Mouse (Mus musculus) gastrocnemius, adult 8-10 months (tissue): ENCODE results near the gene Zfp64. TPM values are rescaled to one million over a fixed set of nuclear protein-coding genes. Genes with fewer than 3 reads are reported as not detected.

ENCODE experiments used
- DNase-seq, 2 experiments: peaks; one replicate each; pipeline ENCODE4 v3.0.0; 2022; ENCODE audit warnings: low spot score in 2 of 2
- total RNA-seq, 4 experiments: library from RNA; stranded (reverse); gene quantifications; 2 replicates each; pipeline ENCODE4 v1.2.4; 2022

Gene Zfp64
- 10 to 100 TPM in 1 of 4 experiments, 1 to 10 TPM in 3; 6.8 to 10.1 (median 7.4) TPM for total RNA-seq

DNA sequence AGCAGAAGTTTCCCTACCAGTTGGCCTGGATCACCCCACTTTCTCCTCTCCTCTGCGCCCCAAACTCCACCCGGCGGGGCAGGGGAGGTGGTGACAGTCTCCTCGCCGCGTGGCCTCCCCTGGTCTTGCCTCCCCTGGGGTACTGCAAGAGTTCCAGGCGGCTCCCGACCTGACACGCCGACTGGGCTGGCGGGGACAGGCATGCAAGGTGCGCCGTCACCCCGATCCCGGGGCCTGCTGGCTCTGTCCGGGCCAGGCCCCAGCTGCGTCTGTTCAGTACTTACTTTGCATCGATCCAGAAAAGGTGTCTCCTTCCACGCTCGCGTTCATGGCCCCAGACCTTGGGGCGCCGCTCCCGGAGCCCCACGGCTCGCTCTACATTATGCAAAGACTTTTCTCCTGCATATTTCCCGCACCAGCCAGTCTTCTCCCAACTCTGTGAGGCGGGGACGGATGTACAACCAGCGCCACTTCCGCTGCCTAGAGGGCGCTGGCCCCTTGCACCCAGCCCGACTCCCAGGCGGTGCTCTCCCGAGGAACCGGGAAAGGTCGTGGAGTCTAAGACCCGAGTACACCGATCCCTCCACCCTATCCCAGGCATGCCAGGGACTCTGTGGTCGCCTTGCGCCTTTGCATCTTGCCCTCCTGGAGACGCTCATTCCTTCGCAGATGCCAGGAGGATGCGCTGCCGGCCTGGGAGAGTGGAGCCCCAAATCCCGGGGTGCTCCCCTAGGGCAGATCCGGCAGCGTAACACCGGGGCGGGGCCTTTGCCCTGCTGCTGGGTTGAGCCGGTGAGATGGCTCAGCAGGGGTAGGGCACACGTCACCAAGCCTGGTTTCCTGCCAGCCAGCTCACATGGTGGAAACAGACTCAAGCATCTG, at the start of gene Zfp64:
Gene Zfp64, minus strand, starts transcription at position 753 of the 882 bp plus-strand sequence.
- DNase-seq, result peak; percentile 76

DNA sequence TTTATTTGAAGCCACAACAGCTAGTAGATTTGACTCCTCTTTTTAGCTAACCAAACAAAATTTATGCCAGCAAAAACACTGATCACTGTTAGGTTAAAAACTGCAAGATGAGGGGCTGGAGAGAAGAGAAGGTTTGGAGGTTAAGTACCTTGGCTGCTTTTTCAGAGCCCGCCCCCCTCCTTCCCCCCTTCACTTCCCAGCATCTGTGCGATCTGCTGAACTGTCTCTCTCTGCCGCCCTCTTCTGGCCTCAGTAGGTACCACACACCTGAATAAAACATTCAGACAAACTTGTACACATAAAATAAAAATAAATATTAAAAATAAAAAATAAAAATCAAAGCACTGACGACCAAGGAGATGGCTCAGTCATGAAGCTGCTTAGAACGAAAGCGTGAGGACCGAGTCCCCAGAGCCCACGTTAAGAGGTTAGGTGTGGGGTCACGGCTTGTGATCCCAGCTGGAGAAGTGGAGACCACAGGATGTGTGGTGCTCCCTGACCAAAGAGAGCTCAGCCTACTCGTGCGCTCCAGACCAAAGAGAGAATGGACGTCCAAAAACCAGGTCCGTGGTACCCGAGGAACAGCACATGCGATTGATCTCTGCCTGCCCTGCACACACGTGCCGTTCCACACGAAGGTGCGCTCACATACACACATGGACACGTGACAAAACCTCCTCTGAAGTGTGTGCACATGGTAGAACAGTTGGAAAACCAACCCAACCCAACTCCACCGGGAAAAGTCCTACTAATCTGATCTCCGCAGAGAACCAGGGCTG, 37.4 kb upstream of the Zfp64 start:
- DNase-seq, result no peak

GRCm38 (mm10) chr2:168990957-168991356, 35.6 kb upstream of the Zfp64 start:
- DNase-seq, result no peak

GRCm38 (mm10) chr2:168990061-168990753, 34.8 kb upstream of the Zfp64 start:
- no peak for DNase-seq

DNA sequence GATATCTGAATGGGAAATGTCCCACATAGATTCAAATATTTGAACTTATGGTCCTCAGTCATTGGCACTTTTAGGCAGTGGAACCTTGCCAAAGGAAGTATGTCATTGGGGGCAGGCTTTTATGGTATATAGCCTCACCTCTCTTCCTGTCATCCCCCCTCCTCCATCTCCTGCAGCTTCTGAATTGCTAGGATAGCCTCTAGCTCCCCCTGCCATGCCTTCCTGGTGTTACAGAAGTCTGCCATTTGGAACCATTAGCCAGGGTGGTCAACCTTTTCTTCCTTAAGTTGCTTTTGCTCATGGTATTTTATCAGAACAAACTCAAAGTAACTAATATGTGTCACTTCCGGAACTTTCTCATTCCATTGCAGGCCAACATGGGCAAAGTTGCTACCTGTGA, 32.7 kb upstream of the Zfp64 start:
- no peak for DNase-seq

DNA sequence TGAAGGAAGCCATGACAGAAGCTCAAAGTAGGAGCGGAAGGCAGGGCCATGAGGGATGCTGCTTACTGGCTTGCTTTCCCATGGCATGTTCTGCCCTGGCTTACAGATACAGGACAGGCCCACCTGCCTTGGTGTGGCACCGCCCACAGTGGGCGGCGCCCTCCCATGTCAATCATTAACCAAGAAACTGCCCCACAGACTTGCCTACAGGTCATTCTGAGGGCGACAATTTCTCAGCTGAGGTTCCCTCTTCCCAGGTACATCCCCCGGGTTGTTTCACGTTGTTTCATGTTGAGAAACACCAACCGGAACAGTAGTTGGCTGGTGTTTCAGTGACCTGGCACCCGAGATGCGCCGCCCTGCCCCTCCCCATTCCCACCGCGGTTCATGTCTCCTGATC, 32.0 kb upstream of the Zfp64 start:
- DNase-seq, result no peak

DNA sequence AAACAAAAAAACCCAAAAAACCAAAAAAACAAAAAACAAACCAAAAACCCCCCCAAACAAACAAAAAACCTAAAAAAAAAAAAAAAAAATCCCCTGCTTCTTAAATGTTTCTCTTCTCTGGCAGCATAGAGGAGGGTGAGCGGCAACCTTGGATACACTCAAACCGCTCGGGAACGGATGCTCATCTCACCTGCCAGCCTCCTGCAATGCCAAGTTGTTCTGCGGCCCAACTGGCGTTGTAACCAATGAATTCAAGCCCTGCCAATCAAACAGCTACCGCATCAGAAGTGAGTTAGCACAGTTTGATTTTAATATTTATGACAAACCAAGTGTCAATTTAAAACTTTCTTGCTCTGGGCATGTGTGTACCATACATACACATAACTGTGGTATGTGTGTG, 26.6 kb upstream of the Zfp64 start:
- DNase-seq, result no peak

GRCm38 (mm10) chr2:168981448-168981847, 26.1 kb upstream of the Zfp64 start:
- DNase-seq, result no peak

DNA sequence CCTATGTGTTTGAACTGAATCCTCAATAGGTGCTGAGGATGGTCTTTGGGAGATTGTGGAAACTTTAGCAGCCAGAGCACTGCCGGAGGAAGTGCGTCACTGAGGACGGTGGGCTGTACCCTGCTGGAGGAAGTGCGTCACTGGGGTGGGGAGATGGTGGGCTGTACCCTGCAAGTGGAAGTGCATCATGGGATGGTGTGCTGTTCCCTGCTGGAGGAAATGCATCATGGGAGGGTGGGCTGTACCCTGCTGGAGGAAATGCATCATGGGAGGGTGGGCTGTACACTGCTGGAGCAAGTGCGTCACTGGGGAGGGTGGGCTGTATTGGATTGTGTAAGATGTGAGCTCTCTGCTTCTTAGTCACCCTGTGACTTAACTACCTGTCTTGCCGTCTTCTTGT, 25.5 kb upstream of the Zfp64 start:
- no peak for DNase-seq

GRCm38 (mm10) chr2:168979742-168980141, 24.4 kb upstream of the Zfp64 start:
- no peak for DNase-seq

- DNase-seq, result no peak
Measured at GRCm38 (mm10) chr2:168978031-168978430, 22.6 kb upstream of the Zfp64 start.

GRCm38 (mm10) chr2:168970131-168970530, 14.7 kb upstream of the Zfp64 start:
- no peak for DNase-seq

- peak; percentile 33 to 40 for DNase-seq
Measured at GRCm38 (mm10) chr2:168968136-168968925, 12.9 kb upstream of the Zfp64 start.

- DNase-seq, result no peak
Measured at GRCm38 (mm10) chr2:168966525-168966924, 11.1 kb upstream of the Zfp64 start.

- DNase-seq, result no peak
Measured at GRCm38 (mm10) chr2:168964849-168965248, 9.5 kb upstream of the Zfp64 start.

- no peak for DNase-seq
Measured at GRCm38 (mm10) chr2:168961729-168962666, 6.6 kb upstream of the Zfp64 start.

GRCm38 (mm10) chr2:168960814-168961213, 5.4 kb upstream of the Zfp64 start:
- no peak for DNase-seq

GRCm38 (mm10) chr2:168959339-168959885, 4.0 kb upstream of the Zfp64 start:
- no peak for DNase-seq

DNA sequence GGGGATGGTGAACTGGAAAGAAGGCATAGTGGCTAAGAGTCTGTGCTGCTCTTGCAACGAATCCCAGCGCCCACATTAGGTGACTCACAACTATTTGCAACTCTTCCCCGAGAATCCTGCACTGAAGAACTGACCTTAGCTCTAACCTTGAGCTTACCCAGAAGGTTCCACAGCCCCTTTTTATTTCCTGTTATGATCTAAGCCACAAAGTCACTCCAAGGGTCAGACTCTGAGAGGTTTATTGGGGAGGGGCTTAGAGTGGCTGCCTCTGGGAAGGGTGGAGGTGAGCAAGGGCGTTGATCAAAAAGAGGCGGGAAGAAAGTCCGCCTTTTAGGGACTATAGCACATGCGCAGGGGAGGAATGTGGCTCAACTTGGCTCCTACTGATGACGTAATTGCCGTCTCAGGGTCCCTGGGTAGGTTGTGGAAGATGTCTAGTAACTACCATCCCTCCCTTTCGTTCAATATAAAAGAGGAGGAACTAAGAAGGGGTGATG, 511 bp upstream of the Zfp64 start:
- no peak for DNase-seq
